Mouse (Mus musculus): ENCODE measurements around the gene Uts2b.
"Not testable (repeated sequence)": the region's sequence is repeated elsewhere in the genome, so short reads cannot be mapped to it uniquely, and the experiment has no call there.

The Uts2b gene

GRCm38 (mm10) chr16:27375318-27375717 is 5.3 kb upstream of the Uts2b start:
- no peak for DNase-seq (ENCODE audit: low read depth, low spot score)

GRCm38 (mm10) chr16:27374139-27374538 is 4.1 kb upstream of the Uts2b start:
- DNase-seq (ENCODE audit: low read depth, low spot score), result no peak

GRCm38 (mm10) chr16:27370700-27371099 is 661 bp upstream of the Uts2b start:
- DNase-seq (ENCODE audit: low read depth, low spot score), result no peak

GRCm38 (mm10) chr16:27360059-27360458 is 10.0 kb downstream of the Uts2b start:
- no peak for DNase-seq (ENCODE audit: low read depth, low spot score)

- DNase-seq (ENCODE audit: low read depth, low spot score), result no peak
Observed at GRCm38 (mm10) chr16:27354464-27354863, 15.6 kb downstream of the Uts2b start.

- no peak for DNase-seq (ENCODE audit: low read depth, low spot score)
Observed at GRCm38 (mm10) chr16:27349878-27350532, 20.0 kb downstream of the Uts2b start.

- DNase-seq (ENCODE audit: low read depth, low spot score), result no peak
Observed at GRCm38 (mm10) chr16:27349235-27349634, 20.8 kb downstream of the Uts2b start.

- DNase-seq (ENCODE audit: low read depth, low spot score), result no peak
Observed at GRCm38 (mm10) chr16:27348359-27348758, 21.7 kb downstream of the Uts2b start.

GRCm38 (mm10) chr16:27347521-27347920 is 22.5 kb downstream of the Uts2b start:
- DNase-seq (ENCODE audit: low read depth, low spot score), result no peak

GRCm38 (mm10) chr16:27326463-27326862 is 43.6 kb downstream of the Uts2b start:
- no peak for DNase-seq (ENCODE audit: low read depth, low spot score)

GRCm38 (mm10) chr16:27322047-27322446 is 48.0 kb downstream of the Uts2b start:
- no peak for DNase-seq (ENCODE audit: low read depth, low spot score)

GRCm38 (mm10) chr16:27319099-27319498 is 50.9 kb downstream of the Uts2b start:
- DNase-seq (ENCODE audit: low read depth, low spot score), result no peak

- DNase-seq (ENCODE audit: low read depth, low spot score), result not testable (repeated sequence)
Observed at GRCm38 (mm10) chr16:27307189-27307588, 62.9 kb downstream of the Uts2b start, which contains the start of gene Ostn. Gene Ostn, plus strand, starts transcription at chr16:27307489.
